Mouse (Mus musculus) lung, postnatal 0 days (tissue): ENCODE measurements around the gene Wwp2. TPM values are rescaled to one million over a fixed set of nuclear protein-coding genes. Genes with fewer than 3 reads are reported as not detected.
A peak's percentile ranks its signal among the peaks of the same experiment; 100 is the strongest.

Experiments used
- ATAC-seq: fragments of 200-750 bp; cut with Nextera tagmentation; 2 replicates; pipeline ENCODE4 v1.8.0; 2017; ENCODE audit warnings: moderate library complexity
- DNase-seq: peaks from one replicate; pipeline ENCODE4 v3.0.0-alpha.2; 2016; ENCODE audit warnings: low spot score
- H3K27ac ChIP-seq: fragments of 300-500 bp; sonication (generic); 2 replicates; pipeline ENCODE4 v1.5.1; 2014; ENCODE audit warnings: antibody characterized with exemption, mild to moderate bottlenecking, low read length, mixed read lengths
- H3K27me3 ChIP-seq: fragments of 300-500 bp; sonication (generic); replicated peaks from 2 replicates; pipeline ENCODE4 v1.6.1; 2014; ENCODE audit warnings: low read length, mixed read lengths; ENCODE audit not compliant: insufficient read depth
- H3K36me3 ChIP-seq: fragments of 300-500 bp; sonication (generic); 2 replicates; pipeline ENCODE4 v1.6.1; 2014; ENCODE audit warnings: low read length, mixed read lengths; ENCODE audit not compliant: insufficient read depth
- H3K4me1 ChIP-seq: fragments of 300-500 bp; sonication (generic); 2 replicates; pipeline ENCODE4 v1.6.1; 2014; ENCODE audit warnings: antibody characterized with exemption, low read depth, low read length, mixed read lengths; ENCODE audit not compliant: insufficient read depth
- H3K4me2 ChIP-seq: fragments of 300-500 bp; sonication (generic); replicated peaks from 2 replicates; pipeline ENCODE4 v1.6.1; 2014; ENCODE audit warnings: low read depth, mild to moderate bottlenecking, low read length, moderate library complexity, mixed read lengths
- H3K4me3 ChIP-seq: fragments of 300-500 bp; sonication (generic); 2 replicates; pipeline ENCODE4 v1.5.1; 2014; ENCODE audit warnings: low read depth, low read length
- H3K9ac ChIP-seq: fragments of 300-500 bp; sonication (generic); replicated peaks from 2 replicates; pipeline ENCODE4 v1.6.1; 2014; ENCODE audit warnings: low read depth, mild to moderate bottlenecking
- H3K9me3 ChIP-seq: fragments of 300-500 bp; sonication (generic); 2 replicates; pipeline ENCODE4 v1.6.1; 2016; ENCODE audit warnings: low read length, mixed read lengths
- CTCF ChIP-seq: IDR thresholded peaks from 2 replicates; pipeline ENCODE4 v1.5.1; 2016; ENCODE audit warnings: antibody characterized with exemption, mild to moderate bottlenecking
- EP300 ChIP-seq: IDR thresholded peaks from 2 replicates; pipeline ENCODE4 v1.6.1; 2016; ENCODE audit warnings: antibody characterized with exemption, mild to moderate bottlenecking, control low read depth
- WGBS: fragments of 180-500 bp; shearing (Covaris S2); extraction: QIAGEN DNeasy Blood & Tissue Kit; methylation state at CpG from one replicate; pipeline ENCODE4 v1.1.7; 2014; 5-methylcytosine and 5-hydroxymethylcytosine counted together
- polyA plus RNA-seq: library from polyadenylated mRNA; unstranded; fragments of >200 nt; fragmentation: Nextera tagmentation; extraction: Ambion mirVana; gene quantifications from 2 replicates; pipeline ENCODE4 v1.2.1, GENCODE M21; 2015

The Wwp2 gene
- polyA plus RNA-seq, 1 experiment from 2014 or later: 27.3 TPM

DNA sequence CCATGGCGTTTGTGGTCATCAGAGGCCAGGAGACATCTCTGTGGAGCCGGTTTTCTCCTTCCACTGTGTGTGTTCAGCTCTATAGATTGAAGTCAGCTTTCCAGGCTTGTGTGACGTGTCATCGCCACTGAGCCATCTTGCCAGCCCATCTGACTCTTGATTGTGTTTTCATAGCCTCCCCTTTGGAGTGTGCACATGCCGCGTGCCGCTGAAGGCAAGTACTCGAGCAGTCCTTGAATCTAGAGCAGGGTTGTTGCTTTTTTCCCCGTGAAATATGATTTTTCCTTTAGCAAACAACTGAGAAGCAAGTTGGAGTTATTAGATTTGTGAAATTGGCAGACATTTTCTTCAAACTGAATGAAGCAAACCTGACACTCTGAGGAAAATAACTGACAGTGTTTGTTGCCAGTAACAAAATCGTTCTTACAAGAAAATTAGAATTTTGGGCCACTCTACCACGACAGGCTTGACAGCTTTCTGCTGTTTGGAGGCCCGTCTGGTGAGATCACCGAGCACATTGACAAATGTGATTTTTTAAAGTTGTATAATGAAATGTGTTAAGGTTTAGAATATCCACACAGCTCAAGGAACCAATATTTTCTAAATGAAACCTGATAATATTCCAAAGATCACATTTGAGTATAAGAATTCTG lies 15.4 kb downstream of the Wwp2 start:
- peak; percentile 50; the same call in 1 of the 2 replicates for ATAC-seq
- TF ChIP-seq CTCF: no peak
- no peak for TF ChIP-seq EP300
- Histone ChIP-seq H3K4me1 (no peaks in the 10 kb centered on the region), H3K9me3 (no peaks in the 10 kb centered on the region), H3K36me3 (0 out of 2 replicates have a peak, but pooled peaks cover 4% of the 10 kb centered on the region), H3K27ac (no peak overlapping the region), H3K27me3 (no peaks in the 10 kb centered on the region), H3K4me3 (no peak overlapping the region), H3K4me2 (no peak overlapping the region), H3K9ac (no peak overlapping the region)
- DNase-seq: no peak
- WGBS: 66% methylated on average over 13 of the region's 13 CpGs

GRCm38 (mm10) chr8:107453386-107453785 lies 17.2 kb downstream of the Wwp2 start:
- no peak for DNase-seq
- 0 out of 2 replicates have a peak, but pooled peaks cover 4% of the 10 kb centered on the region for H3K36me3 ChIP-seq
- no peak overlapping the region for H3K9ac ChIP-seq
- no peaks in the 10 kb centered on the region for H3K27me3 ChIP-seq
- H3K4me1 ChIP-seq: no peaks in the 10 kb centered on the region
- WGBS: 96% methylated on average over 11 of the region's 11 CpGs
- no peak for ATAC-seq
- no peak overlapping the region for H3K4me2 ChIP-seq
- no peaks in the 10 kb centered on the region for H3K9me3 ChIP-seq
- H3K4me3 ChIP-seq: no peak overlapping the region
- H3K27ac ChIP-seq: no peak overlapping the region
- no peak for TF ChIP-seq EP300
- TF ChIP-seq CTCF: no peak

- Histone ChIP-seq H3K27ac (no peak overlapping the region), H3K4me1 (no peaks in the 10 kb centered on the region), H3K4me2 (no peak overlapping the region), H3K9me3 (no peaks in the 10 kb centered on the region), H3K27me3 (no peaks in the 10 kb centered on the region), H3K36me3 (0 out of 2 replicates have a peak, but pooled peaks cover 4% of the 10 kb centered on the region), H3K9ac (no peak overlapping the region), H3K4me3 (no peak overlapping the region)
- ATAC-seq (peak; percentile 38; the same call in 1 of the 2 replicates), DNase-seq (peak; percentile 85)
- WGBS: 3% methylated on average over 3 of the region's 3 CpGs
- TF ChIP-seq CTCF (peak; percentile 95), EP300 (no peak)
Observed at GRCm38 (mm10) chr8:107455268-107455667, 19.1 kb downstream of the Wwp2 start.

- no peaks in the 10 kb centered on the region for H3K9me3 ChIP-seq
- WGBS: 66% methylated on average over 4 of the region's 4 CpGs
- H3K27ac ChIP-seq: no peak overlapping the region
- no peaks in the 10 kb centered on the region for H3K27me3 ChIP-seq
- no peak overlapping the region for H3K4me2 ChIP-seq
- H3K4me1 ChIP-seq: no peaks in the 10 kb centered on the region
- 0 out of 2 replicates have a peak, but pooled peaks have one; percentile 12 for ATAC-seq
- H3K4me3 ChIP-seq: no peak overlapping the region
- TF ChIP-seq EP300: no peak
- no peak for TF ChIP-seq CTCF
- DNase-seq: no peak
- peaks cover 11% of the 10 kb centered on the region; the same call in 1 of the 2 replicates for H3K36me3 ChIP-seq
- H3K9ac ChIP-seq: no peak overlapping the region
Observed at GRCm38 (mm10) chr8:107457725-107458124, 21.6 kb downstream of the Wwp2 start.

DNA sequence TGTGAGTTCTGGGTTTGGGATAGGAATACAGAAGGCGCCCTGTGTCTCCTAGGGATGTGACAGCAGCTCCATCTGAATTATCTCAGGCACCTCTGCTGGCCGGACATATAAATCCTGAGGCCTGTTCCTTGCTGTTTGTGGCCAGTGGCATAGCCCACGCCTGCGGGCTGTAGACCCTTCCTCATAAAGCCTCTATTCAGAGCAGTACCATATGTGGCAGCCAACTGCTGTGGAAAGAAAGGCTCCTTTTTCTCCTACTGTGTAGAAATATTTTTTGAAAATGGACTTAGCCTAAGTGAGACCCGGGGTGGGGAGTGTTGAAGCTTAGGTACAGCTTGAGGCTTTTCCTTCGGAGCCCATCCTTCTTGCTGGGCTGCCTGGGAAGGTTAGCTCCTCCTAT lies 22.1 kb downstream of the Wwp2 start:
- ATAC-seq (no peak), DNase-seq (no peak)
- Histone ChIP-seq H3K36me3 (peaks cover 11% of the 10 kb centered on the region; the same call in 1 of the 2 replicates), H3K27me3 (no peaks in the 10 kb centered on the region), H3K4me1 (no peaks in the 10 kb centered on the region), H3K4me2 (no peak overlapping the region), H3K27ac (no peak overlapping the region), H3K4me3 (no peak overlapping the region), H3K9ac (no peak overlapping the region), H3K9me3 (no peaks in the 10 kb centered on the region)
- WGBS: 95% methylated on average over 6 of the region's 6 CpGs
- no peak for TF ChIP-seq CTCF
- TF ChIP-seq EP300: no peak

DNA sequence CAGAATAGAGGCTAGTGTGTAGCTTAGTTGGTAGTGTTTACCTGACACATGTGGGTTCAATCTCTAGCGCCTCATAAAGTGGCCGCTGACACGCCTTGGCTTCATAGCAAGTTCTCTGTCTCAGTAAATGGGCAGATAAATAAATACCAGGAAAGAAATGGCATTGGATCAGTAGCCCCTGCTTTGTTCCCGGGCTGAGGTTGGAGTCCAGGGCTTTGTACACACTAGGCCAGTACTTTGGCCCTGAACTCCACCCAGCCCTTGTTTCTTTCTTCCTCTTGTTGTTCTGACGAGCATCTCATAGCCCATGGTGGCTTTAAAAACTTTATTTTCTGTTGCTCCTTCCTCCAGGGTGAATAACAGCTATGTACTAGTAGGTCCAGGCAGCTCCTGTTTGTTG lies 26.3 kb downstream of the Wwp2 start:
- peaks cover 7% of the 10 kb centered on the region; the same call in 1 of the 2 replicates for H3K36me3 ChIP-seq

More for the DNA sequence above, 26.3 kb downstream of the Wwp2 start:
- ATAC-seq (no peak), DNase-seq (no peak)
- no peak overlapping the region for H3K4me2 ChIP-seq
- TF ChIP-seq EP300 (no peak), CTCF (no peak)
- no peak overlapping the region for H3K27ac ChIP-seq
- no peaks in the 10 kb centered on the region for H3K27me3 ChIP-seq
- H3K9ac ChIP-seq: no peak overlapping the region
- H3K4me3 ChIP-seq: no peak overlapping the region
- no peaks in the 10 kb centered on the region for H3K9me3 ChIP-seq
- 63% methylated on average over 5 of the region's 5 CpGs for WGBS
- no peaks in the 10 kb centered on the region for H3K4me1 ChIP-seq
